Mouse (Mus musculus) layer of hippocampus, postnatal 10 days (tissue): ENCODE results near the gene Resp18. TPM values are rescaled to one million over a fixed set of nuclear protein-coding genes. Genes with fewer than 3 reads are reported as not detected.

Experiments
- DNase-seq, 2 experiments: peaks; one replicate each; pipeline ENCODE4 v3.0.0; 2021; ENCODE audit warnings: low spot score in 2 of 2
- long read RNA-seq: library from polyadenylated mRNA; stranded (forward); transcript quantifications from one replicate; pipeline ENCODE4 v2.0.0, GENCODE M21; 2023
- total RNA-seq, 2 experiments: library from RNA; stranded (reverse); gene quantifications; 2 replicates each; pipeline ENCODE4 v1.2.3; 2021

The Resp18 gene
- 100 to 1,000 TPM; 108 to 111 TPM for total RNA-seq
- long read RNA-seq, transcript Resp18-201 (6 exons, 748 nt): major isoform, 80 of 94 reads
- long read RNA-seq, partial matches to known transcripts: 1 of 94 reads
- long read RNA-seq, other reads (novel, unspliced or antisense): 11 of 94 reads

- DNase-seq: no peak
Observed at GRCm38 (mm10) chr1:75278228-75278627, at the start of gene Resp18. Gene Resp18 (minus strand): TSS chr1:75278415.

- no peak for DNase-seq
Observed at GRCm38 (mm10) chr1:75327461-75327860, 49.2 kb upstream of the Resp18 start.

DNA sequence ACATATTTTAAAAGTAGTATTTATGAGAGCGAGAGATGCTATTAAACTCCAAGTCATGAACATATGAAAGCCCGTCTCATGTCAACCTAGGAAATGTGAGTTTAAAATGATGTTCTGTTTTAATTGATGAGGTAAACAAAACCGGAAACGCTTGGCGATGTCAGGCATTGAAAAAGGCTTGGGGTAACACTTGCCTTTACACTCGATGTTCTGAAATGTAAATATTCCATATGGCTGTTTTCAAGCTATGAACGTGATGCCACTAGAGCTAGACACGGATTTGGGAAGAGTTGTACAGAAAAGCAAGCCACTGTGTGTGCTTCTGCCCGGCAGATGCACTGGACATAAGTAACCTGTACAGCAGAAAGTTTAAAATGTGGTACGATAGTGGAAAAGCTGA lies 41.0 kb upstream of the Resp18 start:
- DNase-seq: no peak

DNA sequence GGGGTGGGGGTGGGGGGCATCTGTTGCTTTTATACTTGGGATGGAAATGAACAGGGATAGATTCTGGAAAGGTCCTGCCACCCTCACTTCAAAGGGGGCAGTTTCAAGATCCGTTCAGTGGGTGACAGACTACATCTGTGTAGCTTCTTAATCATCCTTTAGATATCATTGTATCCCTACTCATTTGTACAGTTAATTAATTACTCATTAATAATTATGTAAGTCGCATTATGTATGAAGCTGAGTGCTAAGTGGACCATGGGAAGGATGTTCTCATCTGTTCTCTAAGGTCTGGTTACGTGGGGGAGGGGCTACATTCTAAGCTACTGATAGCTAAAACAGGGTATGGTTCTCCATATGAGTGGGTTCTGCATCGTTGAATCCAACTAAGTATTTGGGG lies 40.5 kb upstream of the Resp18 start:
- no peak for DNase-seq

GRCm38 (mm10) chr1:75318301-75318700 lies 40.1 kb upstream of the Resp18 start:
- no peak for DNase-seq

- DNase-seq: peak; percentile 100
Observed at GRCm38 (mm10) chr1:75317241-75318201, 39.3 kb upstream of the Resp18 start, which contains the start of gene Dnpep. Gene Dnpep (minus strand): TSS chr1:75317990.

DNA sequence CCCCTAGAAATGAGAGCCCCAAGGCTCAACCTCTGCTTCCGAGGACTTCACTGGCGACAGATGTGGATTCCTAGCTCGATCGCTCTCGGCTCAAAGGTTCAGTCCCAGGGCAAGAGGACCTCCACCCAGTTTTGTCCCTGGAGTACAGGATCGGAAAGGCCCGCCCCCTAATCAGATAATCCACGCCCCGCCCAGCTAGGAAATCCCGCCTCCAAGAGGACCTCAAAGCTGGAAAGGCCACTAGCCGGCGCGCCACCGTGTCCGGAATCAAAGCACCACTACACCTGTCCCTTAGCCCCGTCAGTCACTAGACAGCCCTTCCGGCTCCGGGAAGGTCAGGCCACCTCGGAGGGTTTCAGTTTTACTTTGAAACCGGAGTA lies 38.6 kb upstream of the Resp18 start:
- peak; percentile 78 to 82 for DNase-seq

DNA sequence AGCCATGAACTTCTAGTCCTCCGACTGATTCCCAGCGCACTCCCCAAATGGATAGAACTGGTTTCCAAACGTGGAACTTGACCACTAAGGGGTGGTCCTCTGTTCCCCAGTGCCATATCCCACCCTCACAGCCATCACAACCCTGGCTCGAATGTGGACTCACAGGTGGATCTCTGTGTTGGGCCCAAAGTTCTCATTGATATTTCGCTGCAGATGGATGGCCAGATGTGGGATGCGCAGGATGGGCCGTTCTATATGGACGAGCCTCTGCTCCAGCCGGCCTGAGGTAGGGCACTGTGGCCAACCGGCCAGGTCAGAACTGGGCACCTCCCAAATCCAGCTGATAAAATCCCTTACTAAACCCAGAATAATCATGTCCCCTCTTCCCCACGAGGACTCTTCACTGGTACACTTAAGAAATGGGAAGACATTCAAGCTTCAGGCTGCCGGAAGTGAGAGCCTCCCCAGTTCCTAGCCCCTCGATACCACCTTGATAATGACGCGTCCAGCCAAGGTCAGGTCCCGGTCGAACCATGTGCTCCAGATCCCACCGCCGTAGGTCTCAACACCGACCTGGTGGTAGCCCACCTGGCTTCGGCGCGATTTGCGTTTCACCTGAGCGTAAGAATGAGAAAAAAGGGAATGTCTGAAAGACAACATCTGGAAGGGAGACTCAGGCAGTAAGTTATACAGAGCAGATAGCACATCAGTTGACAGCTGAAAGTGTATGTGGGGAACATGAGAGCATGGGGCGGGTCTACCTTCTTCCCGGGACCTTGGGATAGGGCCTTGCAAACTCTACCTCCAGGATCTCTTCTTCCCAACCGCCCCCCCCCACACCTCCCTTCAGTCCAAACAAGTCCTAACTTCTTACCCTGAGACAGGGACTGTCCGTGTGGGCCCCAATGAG lies 37.5 kb upstream of the Resp18 start:
- no peak for DNase-seq

DNA sequence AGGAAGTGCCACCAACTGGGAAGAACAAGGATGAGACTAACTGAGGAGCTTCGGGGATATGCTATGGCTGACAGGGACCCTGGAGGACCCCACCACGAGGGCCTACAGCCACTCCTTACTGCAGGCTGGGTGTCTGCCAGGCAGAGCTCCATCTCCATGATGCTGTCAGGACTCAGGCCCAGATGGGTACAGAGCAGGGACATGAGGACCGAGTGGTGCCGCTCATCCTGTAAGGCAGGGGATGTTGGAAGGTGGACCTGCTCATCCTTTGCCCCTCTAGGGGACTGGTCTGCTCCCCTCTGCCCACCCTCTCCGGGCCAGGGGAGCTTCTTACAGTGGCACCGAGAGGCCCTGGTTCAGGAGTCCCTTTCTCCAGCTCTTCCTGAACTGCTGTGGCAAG lies 36.8 kb upstream of the Resp18 start:
- no peak for DNase-seq

- no peak for DNase-seq
Observed at GRCm38 (mm10) chr1:75311694-75312093, 33.5 kb upstream of the Resp18 start.

DNA sequence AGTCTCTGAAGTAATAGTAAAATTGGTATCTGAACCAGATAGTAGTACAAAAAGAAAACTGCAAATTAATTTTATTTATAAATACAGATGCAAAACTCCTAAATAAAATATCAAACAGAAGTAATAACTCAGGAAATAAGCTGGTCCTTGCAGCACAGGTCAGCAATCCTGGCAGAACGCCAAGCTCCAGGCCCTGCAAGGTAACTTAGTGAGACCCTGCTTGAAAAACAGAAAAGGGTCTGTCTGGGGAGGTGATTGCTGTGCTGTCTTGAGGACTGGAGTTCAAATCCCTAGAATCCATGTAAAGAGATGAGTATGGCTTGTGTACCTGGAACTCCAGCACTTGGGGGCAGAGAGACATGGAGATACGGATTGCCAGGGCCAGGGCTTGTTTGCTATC lies 26.4 kb upstream of the Resp18 start:
- DNase-seq: no peak

DNA sequence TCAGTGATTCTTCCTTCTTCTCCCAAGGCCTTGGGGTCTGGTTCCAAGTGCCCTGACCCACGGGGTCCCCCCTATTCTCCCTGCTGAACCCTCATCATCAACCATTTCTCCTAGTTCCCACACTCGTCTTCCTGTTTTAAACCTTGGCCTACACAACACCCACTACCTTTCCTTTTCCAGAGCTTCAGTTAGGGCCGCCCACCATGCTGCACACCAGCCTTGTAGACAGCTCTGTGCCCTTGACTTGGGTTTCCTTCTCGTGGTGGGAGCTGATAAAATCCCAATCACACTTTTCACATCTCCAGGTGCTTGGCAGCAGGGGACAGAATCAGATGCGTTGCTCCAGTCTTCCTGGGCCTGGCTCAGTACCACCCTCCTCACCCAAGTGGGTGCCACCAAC lies 16.1 kb upstream of the Resp18 start:
- DNase-seq: no peak

DNA sequence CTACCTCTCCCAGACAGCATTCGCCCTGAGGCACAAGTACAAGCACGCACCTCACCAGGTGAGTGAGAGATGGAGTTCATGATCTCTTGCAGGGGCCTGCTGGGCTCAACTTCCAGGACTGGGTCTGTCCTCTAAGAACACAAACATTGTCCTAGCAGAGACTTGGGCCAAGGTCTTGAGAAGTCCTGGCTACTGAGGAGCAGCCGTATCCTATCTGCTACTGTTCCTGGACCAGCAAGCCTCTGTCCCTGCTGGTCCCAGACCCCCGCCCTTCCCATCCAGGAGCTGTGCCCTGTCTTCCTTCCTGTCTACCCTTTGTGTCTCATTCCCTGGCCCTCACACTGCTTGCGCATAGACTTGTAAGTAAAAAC lies 15.1 kb upstream of the Resp18 start:
- no peak for DNase-seq

DNA sequence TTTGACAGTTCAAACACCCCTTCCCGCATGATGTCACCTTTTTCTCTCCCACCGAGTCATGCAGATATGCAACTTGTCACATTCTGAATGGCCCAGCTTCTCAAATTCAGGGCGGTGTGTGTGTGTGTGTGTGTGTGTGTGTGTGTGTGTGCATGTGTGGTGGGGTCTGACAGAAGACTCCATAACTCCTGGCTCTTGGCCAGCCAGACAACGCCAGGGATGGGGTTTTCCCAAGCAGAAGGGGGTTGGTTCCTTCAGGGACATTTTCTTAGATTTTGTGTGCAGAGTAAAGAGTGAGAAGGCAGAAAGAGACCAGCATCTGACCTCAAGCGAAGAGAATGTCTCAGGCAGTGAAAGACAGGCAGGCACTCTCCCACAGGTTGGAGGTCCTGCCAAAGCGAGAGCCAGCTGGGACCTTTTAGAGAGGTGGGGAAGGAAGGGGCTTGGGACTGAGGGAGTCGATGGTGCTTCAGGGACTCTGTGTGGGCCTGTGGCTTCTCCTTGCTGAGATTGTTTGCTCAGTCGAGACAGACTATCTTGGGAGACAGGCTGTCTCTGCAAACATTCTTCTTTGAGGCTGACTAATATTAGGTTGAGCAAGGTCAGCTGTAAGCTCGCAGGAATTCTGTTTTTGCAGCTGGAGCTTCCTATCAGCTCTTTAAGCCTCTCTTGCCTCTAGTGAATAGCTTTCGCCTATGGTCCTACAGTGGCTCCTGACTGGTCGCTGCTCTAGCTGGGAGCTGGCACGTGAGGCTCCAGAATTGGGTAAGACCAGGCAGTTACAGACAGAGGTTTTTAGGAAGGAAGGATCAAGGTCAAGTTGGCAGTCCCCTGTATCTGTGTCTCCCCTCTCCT lies 14.5 kb upstream of the Resp18 start:
- DNase-seq: no peak

DNA sequence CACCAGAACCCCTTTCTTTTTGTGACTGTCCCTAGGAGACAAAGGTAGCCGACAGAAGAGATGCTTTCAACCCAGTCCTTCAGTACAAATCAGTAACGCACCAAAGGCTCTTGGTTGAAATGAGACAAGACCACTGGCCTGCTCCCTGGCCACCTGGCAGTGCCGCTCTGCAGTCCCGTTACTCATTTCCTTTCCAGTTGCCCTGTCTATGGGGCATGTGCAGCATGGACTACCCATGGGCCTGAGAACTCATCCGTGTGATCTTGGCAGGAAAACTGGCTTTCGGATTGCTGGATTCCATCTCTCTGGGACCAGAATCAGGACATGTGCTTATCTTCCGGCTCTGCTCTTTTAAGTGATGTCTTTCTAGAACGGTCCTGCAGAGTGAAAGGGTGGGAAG lies 13.1 kb upstream of the Resp18 start:
- DNase-seq: no peak

- peak; percentile 63 to 76 for DNase-seq
Observed at GRCm38 (mm10) chr1:75290582-75290981, 12.4 kb upstream of the Resp18 start.

GRCm38 (mm10) chr1:75289888-75290431 lies 11.7 kb upstream of the Resp18 start:
- DNase-seq: no peak

DNA sequence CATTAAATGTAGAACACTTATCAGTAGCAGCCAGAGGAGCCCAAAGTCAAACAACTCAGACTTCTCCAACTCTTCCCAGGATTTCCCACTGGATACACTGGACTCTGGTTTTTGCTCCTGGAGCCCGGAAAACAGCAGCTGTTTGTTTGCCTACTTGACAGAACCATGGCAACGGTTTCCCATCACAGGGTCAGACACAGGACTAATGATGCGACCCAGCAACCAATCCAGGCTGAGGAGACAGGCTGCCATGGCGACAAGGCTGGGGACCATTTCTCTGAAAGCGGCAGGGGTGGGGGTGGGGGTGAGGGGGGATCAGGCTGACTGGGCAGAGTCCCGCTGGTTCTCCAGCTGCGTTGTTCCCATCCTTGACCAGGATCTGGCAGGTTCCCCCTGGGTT lies 11.2 kb upstream of the Resp18 start:
- DNase-seq: peak; percentile 43 to 51

DNA sequence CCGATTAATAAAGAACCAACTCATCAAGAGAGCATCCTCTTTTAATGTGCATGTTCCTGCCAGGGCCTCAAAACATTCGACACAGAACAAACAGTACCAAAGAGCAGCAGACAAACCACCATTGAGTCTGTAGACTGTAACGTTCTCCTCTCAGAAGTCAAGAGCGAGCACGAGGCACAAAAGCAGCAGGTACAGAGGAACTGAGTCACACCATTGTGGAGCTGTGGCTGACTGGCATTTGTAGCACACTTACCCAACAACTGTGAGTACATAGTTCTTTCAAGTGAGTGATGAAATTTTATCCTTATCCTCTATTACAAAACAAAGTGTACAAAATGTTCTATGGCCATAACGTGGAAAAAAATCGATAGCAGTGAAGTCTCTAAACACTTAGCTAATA lies 6.7 kb upstream of the Resp18 start:
- no peak for DNase-seq

DNA sequence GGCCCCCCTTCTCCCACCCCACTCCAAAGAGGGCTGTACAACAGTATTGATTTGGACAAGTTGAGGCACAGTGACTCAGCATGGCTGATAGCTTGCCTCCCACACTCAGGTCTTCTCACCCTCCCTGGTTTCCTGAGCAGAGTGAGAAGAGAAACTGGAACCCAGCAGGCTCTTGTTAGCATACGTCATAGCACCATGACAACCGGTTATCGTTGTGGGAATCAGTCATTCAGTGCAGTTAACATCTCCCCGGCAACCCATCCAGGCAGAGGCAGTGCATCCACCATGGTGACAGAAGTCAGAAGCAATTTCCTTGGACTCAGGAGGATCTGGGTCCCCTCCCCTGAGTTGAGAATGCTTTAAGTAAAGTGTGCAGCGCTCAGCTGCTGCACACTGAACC lies 4.8 kb upstream of the Resp18 start:
- DNase-seq: peak in 1 of 2 experiments; percentile 47
